Mouse (Mus musculus) testis, adult 2 months (tissue): ENCODE results near the gene Prph. TPM values are rescaled to one million over a fixed set of nuclear protein-coding genes. Genes with fewer than 3 reads are reported as not detected.

ENCODE experiments used
- H3K27ac ChIP-seq: fragments of 200-500 bp; 2 replicates; pipeline ENCODE4 v1.5.1; 2012; ENCODE audit warnings: low read depth, low read length; ENCODE audit not compliant: control insufficient read depth, insufficient read depth
- H3K27me3 ChIP-seq: fragments of 200-500 bp; 2 replicates; pipeline ENCODE4 v1.6.1; 2012; ENCODE audit warnings: mild to moderate bottlenecking, low read length, moderate library complexity; ENCODE audit not compliant: control insufficient read depth, insufficient read depth
- H3K36me3 ChIP-seq: fragments of 200-500 bp; 2 replicates; pipeline ENCODE4 v1.6.1; 2012; ENCODE audit warnings: mild to moderate bottlenecking, low read length; ENCODE audit not compliant: control insufficient read depth, insufficient read depth
- H3K4me1 ChIP-seq: fragments of 200-500 bp; 2 replicates; pipeline ENCODE4 v1.6.1; 2012; ENCODE audit warnings: low read length; ENCODE audit not compliant: control insufficient read depth, insufficient read depth
- H3K4me3 ChIP-seq: fragments of 200-500 bp; 2 replicates; pipeline ENCODE4 v1.5.1; 2012; ENCODE audit warnings: low read depth, mild to moderate bottlenecking, low read length, moderate library complexity, mixed read lengths; ENCODE audit not compliant: control insufficient read depth
- CTCF ChIP-seq: fragments of 200-500 bp; IDR thresholded peaks from 2 replicates; pipeline ENCODE4 v1.5.1; 2012; ENCODE audit warnings: low read depth, mild to moderate bottlenecking, inconsistent platforms, low read length, moderate library complexity; ENCODE audit not compliant: control insufficient read depth, insufficient read depth, insufficient replicate concordance
- POLR2A ChIP-seq: fragments of 200-500 bp; IDR thresholded peaks from 2 replicates; pipeline ENCODE4 v1.6.1; 2012; ENCODE audit warnings: low read depth, mild to moderate bottlenecking, inconsistent platforms, low read length, moderate library complexity; ENCODE audit not compliant: control insufficient read depth
- polyA plus RNA-seq: library from polyadenylated mRNA; depleted of rRNA; stranded (reverse); fragments of >200 nt; gene quantifications from 2 replicates; pipeline ENCODE4 v1.2.3, GENCODE M21; 2012

The Prph gene
- polyA plus RNA-seq, 1 experiment = 0.36 TPM

DNA sequence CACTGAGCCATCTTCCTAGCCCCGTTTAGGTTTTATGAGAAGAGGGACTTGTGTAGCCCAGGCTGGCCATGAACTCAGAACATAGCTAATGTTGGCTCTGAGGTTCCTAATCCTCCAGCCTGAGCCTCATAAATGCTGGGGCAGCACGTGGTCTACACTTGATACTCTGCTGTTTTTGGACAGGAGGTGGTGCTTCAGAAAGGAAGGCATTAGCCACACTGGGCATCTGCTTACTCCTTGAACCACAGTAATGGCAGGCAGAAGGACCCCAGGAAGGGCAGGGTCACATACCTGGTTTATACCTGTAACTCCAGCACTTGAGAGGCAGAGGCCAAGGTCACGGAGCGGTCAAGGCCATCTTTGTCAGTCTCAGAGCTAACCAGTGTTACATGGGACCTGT, 36.3 kb upstream of the Prph start:
- H3K27ac ChIP-seq = no peak overlapping the region
- H3K27me3 ChIP-seq = no peaks in the 10 kb centered on the region
- no peak for TF ChIP-seq CTCF
- no peak for TF ChIP-seq POLR2A
- H3K36me3 ChIP-seq = no peaks in the 10 kb centered on the region
- no peak overlapping the region for H3K4me3 ChIP-seq
- H3K4me1 ChIP-seq = peaks cover 5% of the 10 kb centered on the region

DNA sequence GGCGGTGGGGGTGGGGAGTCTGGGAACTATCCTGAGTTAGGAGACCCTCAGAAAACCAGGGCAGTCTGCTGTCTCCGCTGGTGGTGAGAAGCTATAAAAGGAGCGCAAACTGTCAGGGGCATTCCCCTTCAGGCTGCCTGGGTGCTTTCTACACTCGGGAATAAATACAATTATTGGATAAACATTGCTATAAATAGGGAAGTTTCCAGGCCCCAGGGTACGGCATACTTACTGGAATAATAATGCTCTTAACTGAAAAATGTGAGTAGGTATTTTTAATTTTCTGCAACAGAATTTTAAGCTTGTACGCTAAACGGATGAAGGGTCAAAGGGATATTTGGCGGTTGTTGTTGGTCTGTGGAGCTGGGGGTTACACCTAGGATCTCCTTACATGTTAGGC, 35.5 kb upstream of the Prph start:
- TF ChIP-seq POLR2A = no peak
- no peak for TF ChIP-seq CTCF
- Histone ChIP-seq H3K36me3 (no peaks in the 10 kb centered on the region), H3K27ac (no peak overlapping the region), H3K4me3 (no peak overlapping the region), H3K4me1 (peaks cover 5% of the 10 kb centered on the region), H3K27me3 (no peaks in the 10 kb centered on the region)

DNA sequence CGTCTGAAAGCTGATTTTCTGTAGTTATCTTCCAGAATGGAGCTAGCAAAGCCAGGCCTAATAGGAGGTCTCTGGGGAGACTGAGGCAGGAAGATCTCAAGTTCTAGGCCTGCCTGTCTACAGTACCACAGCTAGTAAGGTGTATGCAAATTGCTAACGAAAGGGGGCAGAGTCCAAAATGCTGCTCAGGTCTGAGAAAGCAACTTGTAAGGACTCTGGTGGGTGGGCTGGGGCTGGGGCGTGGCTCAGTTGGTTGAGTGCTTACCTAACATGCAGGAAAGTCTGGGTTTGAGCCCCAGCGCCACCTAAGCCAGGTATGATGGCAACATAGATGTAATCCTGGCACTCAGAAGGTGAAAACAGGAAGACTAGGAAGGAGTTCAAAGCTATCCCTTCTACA, 34.8 kb upstream of the Prph start:
- H3K4me1 ChIP-seq = peaks cover 5% of the 10 kb centered on the region
- H3K27me3 ChIP-seq = no peaks in the 10 kb centered on the region
- no peak overlapping the region for H3K4me3 ChIP-seq
- H3K27ac ChIP-seq = no peak overlapping the region
- H3K36me3 ChIP-seq = no peaks in the 10 kb centered on the region
- TF ChIP-seq POLR2A (no peak), CTCF (no peak)

DNA sequence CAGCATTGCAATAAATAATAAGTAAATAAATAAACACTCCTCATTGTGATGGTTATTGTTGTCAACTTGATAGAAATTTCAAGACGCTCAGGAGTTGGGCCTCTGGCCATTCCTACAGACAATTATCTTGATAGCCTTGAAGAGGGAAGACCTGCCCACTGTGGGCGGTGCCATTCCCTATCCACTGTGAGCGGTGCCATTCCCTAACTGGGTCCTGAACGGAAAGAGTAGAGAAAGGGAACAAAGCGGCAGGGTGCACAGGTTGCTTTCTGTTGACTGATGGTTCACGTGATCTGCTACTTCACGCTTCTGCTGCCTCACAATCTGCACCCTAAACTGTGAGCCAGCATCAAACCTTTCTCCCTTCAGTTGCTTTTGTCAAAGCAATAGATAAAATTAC, 33.7 kb upstream of the Prph start:
- TF ChIP-seq POLR2A (no peak), CTCF (no peak)
- H3K4me1 ChIP-seq = peaks cover 10% of the 10 kb centered on the region
- H3K27me3 ChIP-seq = no peaks in the 10 kb centered on the region
- H3K4me3 ChIP-seq = no peak overlapping the region
- no peak overlapping the region for H3K27ac ChIP-seq
- H3K36me3 ChIP-seq = no peaks in the 10 kb centered on the region

DNA sequence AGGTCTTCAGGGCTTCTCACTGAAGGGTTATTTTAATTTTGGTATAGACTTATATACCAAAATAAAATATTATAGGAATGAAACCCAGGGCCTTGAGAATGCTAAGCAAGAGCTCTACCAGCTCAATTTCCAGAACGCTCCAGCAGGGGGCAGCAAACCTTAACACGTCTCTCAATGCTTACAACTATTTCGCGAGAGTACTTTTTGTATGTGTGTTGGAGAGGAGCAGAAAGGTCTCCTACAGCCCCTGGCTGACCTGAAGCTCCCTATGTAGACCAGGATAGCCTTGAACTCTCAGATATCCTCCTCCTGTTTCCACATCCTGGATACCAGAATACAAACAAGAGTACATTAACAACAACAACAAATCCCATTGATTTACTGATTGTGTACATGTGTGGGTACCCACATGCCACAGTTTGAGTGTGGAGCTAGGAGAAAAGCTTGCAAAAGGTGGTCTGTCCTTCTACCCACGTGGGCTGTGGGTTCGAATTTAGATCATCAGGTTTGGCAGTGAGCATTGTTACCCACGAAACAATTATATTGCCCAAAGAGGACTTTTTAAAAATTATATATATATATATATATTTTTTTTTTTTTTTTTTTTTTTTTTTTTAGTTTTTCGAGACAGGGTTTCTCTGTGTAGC, 30.2 kb upstream of the Prph start:
- Histone ChIP-seq H3K36me3 (no peaks in the 10 kb centered on the region), H3K27ac (no peak overlapping the region), H3K27me3 (no peaks in the 10 kb centered on the region; the same call in none of the 2 replicates), H3K4me3 (no peak overlapping the region), H3K4me1 (peaks cover 5% of the 10 kb centered on the region)
- TF ChIP-seq POLR2A = no peak
- TF ChIP-seq CTCF = no peak

DNA sequence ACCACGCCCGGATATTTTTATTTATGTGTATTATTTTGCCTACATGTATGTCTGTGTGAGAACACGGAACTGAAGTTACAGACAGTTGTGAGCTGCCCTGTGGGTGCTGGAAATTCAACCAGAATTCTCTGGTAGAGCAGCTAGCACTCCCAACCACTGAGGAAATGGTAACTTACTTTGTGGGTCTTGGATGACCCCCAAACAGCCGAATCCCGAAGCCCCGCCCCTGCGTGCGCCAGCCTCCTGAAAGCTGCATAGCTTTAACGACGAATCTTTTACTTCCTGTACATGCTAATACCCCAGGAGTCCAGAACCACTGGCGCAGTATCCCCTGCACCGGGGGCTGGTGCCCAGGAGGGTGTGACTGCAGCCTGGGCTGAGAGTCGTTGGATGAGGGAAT, 29.6 kb upstream of the Prph start:
- Histone ChIP-seq H3K27ac (no peak overlapping the region), H3K27me3 (no peaks in the 10 kb centered on the region; the same call in none of the 2 replicates), H3K36me3 (no peaks in the 10 kb centered on the region), H3K4me3 (no peak overlapping the region), H3K4me1 (peaks cover 5% of the 10 kb centered on the region)
- TF ChIP-seq CTCF (no peak), POLR2A (no peak)

DNA sequence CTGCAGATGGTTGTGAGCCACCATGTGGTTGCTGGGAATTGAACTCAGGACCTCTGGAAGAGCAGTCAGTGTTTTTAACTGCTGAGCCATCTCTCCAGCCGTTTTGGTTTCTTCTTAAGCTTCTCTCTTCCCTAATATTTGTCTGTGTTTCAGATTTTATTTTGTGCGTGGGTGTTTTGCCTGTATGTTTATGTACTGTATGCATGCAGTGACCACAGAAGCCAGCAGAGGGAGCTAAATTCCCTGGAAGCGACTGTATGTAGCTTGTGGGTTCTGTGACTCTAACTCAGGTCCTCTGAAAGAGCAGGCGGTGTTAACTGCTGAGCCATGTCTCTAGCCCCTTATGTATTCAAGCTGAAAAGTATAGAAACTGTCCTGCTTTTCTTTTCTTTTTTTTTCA, 28.7 kb upstream of the Prph start:
- Histone ChIP-seq H3K36me3 (no peaks in the 10 kb centered on the region), H3K27ac (no peak overlapping the region), H3K27me3 (no peaks in the 10 kb centered on the region; the same call in none of the 2 replicates), H3K4me3 (no peak overlapping the region), H3K4me1 (peaks cover 5% of the 10 kb centered on the region)
- no peak; the same call in 1 of the 2 replicates for TF ChIP-seq CTCF

DNA sequence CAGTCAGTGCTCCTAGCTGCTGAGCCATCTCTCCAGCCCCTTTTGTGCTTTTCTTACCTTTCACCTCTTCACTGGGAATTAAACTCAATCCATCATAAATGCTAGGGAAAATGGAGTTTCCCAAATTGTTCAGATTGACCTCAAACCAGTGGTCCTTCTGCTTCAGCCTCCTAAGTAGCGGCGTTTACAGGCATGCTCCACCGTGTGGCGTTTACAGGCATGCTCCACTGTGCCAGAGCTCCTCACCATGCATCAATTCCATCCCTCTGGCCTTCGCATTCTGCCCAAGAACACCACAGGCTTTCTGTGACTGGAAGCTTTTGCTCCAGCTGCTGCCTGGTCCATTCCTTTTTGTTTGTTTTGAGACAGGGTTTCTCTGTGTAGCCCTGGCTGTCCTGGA, 27.9 kb upstream of the Prph start:
- H3K27me3 ChIP-seq = no peaks in the 10 kb centered on the region; the same call in none of the 2 replicates

More for the DNA sequence above, 27.9 kb upstream of the Prph start:
- TF ChIP-seq POLR2A (no peak), CTCF (peak; percentile 16; the same call in 1 of the 2 replicates)
- Histone ChIP-seq H3K4me1 (peaks cover 5% of the 10 kb centered on the region), H3K4me3 (no peak overlapping the region), H3K36me3 (no peaks in the 10 kb centered on the region), H3K27ac (no peak overlapping the region)
